Mouse (Mus musculus) bone marrow, adult 2 months (tissue): ENCODE data around the gene L3mbtl4. TPM values are rescaled to one million over a fixed set of nuclear protein-coding genes. Genes with fewer than 3 reads are reported as not detected.

Experiments used
- H3K27ac ChIP-seq: fragments of 200-500 bp; 2 replicates; pipeline ENCODE4 v1.5.1; 2012; ENCODE audit warnings: low read depth, mild to moderate bottlenecking, control low read depth, inconsistent platforms, low read length; ENCODE audit not compliant: control insufficient read depth, poor library complexity, insufficient read depth
- H3K4me1 ChIP-seq: fragments of 200-500 bp; 2 replicates; pipeline ENCODE4 v1.6.1; 2011; ENCODE audit warnings: low read length; ENCODE audit not compliant: control insufficient read depth, insufficient read depth
- H3K4me3 ChIP-seq: fragments of 200-500 bp; replicated peaks from 2 replicates; pipeline ENCODE3; 2011; ENCODE audit warnings: mild to moderate bottlenecking, low read depth, low read length, control low read depth; ENCODE audit not compliant: control insufficient read depth
- CTCF ChIP-seq: fragments of 200-500 bp; IDR thresholded peaks from 2 replicates; pipeline ENCODE4 v1.5.1; 2011; ENCODE audit warnings: low read length, control low read depth; ENCODE audit not compliant: control insufficient read depth, insufficient read depth
- POLR2A ChIP-seq: fragments of 200-500 bp; IDR thresholded peaks from 2 replicates; pipeline ENCODE4 v1.6.1; 2011; ENCODE audit warnings: low read depth, mild to moderate bottlenecking, control low read depth, low read length, borderline replicate concordance; ENCODE audit not compliant: control insufficient read depth
- WGBS: fragments of 180-500 bp; shearing (Covaris S2); methylation state at CpG from one replicate; pipeline ENCODE4 v1.1.7; 2018; 5-methylcytosine and 5-hydroxymethylcytosine counted together
- polyA plus RNA-seq: library from polyadenylated mRNA; stranded (reverse); fragments of >200 nt; gene quantifications from 2 replicates; pipeline ENCODE4 v1.2.4, GENCODE M21; 2011; ENCODE audit warnings: low replicate concordance; ENCODE audit not compliant: missing spikeins, insufficient read depth, insufficient read length

The L3mbtl4 gene
- polyA plus RNA-seq, 1 experiment = not detected

DNA sequence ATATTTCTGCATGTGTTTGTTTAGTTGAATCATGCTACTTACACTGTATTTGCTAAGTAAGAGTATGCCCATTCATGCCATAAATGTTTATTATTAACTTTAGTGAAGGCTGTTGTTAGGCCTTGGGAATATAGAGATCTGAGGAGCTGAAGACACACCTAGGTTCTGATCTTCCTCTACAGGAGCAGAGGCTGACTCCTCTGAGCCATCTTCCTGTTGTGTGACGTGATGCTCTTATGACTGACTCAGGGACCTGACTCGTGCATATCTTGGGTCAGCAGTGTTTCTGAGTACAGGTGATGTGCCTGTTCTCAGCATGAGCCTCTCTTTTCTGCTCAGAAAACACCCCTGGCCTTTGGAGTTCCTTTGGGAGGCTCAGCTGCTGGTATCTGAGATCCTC, 7.3 kb downstream of the L3mbtl4 start:
- Histone ChIP-seq H3K4me3 (no peak overlapping the region), H3K4me1 (no peaks in the 10 kb centered on the region), H3K27ac (no peak overlapping the region)
- TF ChIP-seq CTCF (no peak), POLR2A (no peak)
- WGBS = 65% methylated on average over 2 of the region's 2 CpGs

DNA sequence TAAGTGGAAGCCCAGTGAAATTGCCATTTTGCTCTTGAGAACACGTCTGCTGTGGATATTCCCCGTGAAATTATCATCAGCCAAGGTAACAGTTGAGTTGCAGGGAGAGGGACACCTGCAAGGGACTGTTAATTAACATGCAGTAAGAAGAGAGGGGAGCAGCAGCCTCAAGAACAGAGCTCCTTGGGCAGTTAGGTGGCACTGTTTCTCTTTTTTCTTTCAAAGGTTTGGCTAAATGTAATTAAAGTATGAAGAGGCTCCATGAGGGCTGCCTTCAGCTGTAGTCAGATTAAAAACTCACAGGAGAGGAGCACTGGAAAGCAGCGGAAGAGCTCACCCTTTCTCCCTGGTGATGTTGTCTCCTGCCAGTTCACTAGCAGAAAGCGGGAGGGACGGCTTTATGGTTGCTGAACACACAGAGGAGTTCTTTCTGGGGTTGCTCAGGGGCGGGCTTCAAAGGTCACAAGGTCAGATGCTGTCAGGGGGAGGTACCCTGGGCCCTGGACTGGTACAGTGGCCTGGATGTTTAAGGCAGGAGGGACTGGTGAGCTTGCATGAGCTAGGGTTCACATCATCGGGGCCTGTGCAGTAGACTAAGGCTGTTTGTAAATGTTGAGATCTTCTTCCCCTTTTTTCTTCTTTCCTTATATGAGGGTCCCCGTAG, 11.7 kb downstream of the L3mbtl4 start:
- H3K27ac ChIP-seq = no peak overlapping the region
- TF ChIP-seq POLR2A = no peak
- TF ChIP-seq CTCF = no peak
- H3K4me1 ChIP-seq = no peaks in the 10 kb centered on the region
- WGBS = 48% methylated on average over 8 of the region's 8 CpGs
- no peak overlapping the region for H3K4me3 ChIP-seq

DNA sequence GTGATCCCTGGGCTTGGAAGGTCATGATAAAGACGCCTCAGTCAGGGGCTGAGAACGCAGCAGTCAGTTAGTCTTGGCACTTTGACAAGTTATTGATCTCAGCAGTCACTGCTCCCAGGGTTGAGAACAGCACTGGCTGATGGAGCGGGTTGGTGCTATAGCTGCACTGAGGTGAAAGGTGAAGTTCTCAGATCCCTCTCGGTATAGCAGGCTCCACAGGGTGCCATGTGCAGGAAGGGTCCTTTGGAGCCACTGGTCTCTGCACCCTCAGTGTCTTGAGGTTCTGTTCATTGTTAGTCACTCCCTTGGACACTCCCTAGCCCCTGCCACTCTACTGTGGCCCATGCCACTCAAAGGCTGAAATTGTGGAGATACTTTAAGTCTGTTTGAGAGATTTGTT, 14.5 kb downstream of the L3mbtl4 start:
- H3K4me1 ChIP-seq = no peaks in the 10 kb centered on the region
- H3K4me3 ChIP-seq = no peak overlapping the region
- 77% methylated on average over 4 of the region's 4 CpGs for WGBS
- no peak overlapping the region for H3K27ac ChIP-seq
- TF ChIP-seq CTCF (no peak), POLR2A (no peak)

DNA sequence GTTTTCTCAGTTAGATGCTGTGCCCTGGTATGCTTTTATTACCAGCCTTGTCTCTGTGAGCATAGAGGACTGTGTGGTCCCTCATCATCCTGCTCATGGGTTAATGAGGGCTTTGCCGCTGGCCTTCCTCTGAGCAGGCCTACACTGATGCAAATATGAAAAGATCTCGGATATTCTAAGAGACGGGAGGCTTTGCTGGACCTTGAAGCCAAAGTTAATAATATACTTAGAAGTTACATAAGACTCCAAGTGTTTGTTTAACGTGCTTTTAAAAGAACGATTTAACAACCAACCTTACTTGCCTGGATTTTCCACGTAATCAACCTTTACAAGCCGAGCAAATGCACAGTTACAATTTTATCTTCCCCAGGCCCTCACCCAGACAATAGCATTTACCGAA, 15.1 kb downstream of the L3mbtl4 start:
- Histone ChIP-seq H3K4me3 (no peak overlapping the region), H3K27ac (no peak overlapping the region), H3K4me1 (no peaks in the 10 kb centered on the region)
- TF ChIP-seq POLR2A = no peak
- TF ChIP-seq CTCF = no peak
- WGBS = 79% methylated on average over 8 of the region's 8 CpGs

DNA sequence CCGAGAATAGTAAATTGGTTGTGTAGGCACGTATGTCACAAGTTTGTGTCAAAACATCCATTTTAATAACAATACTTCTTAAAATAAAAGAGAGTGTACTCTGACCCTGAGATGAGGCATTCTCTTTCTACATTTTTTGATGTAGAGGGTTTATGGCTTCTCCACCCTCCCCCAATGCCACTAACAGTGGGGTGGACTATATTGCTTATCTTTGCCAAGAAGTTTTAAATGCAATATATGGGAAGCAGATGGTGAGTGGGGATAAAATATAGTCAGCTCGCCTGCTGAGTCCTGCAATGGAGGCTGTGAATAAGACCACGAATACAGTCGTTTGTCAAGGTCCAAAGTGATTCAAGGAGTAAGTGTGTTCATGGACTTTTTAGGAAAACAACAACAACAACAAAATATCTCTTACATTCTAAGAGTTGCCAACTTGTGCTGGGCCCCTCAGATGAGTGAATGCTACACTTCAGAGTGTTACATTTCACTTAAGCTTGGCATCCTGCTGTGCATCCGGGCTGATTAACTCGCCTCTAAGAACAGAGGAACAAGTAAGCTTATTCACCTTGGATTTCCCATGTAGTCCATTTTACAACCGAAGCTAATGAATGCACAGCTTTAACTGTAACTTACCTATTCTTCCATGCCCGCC, 18.2 kb downstream of the L3mbtl4 start:
- H3K4me1 ChIP-seq = no peaks in the 10 kb centered on the region
- no peak overlapping the region for H3K4me3 ChIP-seq
- TF ChIP-seq POLR2A (no peak), CTCF (no peak)
- H3K27ac ChIP-seq = no peak overlapping the region
- WGBS = 70% methylated on average over 9 of the region's 9 CpGs

DNA sequence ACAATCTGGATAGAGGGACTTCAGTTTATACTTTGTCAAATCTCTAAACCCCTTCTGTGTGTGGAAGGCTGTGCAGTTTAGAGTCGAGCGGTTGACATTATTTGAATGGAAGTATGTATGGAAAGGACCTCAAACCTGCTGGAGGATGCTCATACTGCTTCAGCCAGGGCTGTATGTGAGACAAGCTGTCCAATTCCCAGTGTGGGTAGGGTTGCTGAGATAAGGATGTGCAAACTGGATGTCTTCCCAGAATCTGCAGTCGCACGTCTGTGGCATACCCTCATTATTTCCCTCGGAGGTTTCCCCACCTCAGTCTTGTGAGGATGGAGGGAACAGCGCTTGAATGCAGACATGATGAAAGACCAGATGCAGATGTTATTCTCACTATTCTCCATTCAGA, 34.8 kb downstream of the L3mbtl4 start:
- 80% methylated on average over 6 of the region's 6 CpGs for WGBS
- Histone ChIP-seq H3K4me1 (no peaks in the 10 kb centered on the region), H3K27ac (no peak overlapping the region), H3K4me3 (no peak overlapping the region)
- no peak for TF ChIP-seq CTCF
- no peak for TF ChIP-seq POLR2A

DNA sequence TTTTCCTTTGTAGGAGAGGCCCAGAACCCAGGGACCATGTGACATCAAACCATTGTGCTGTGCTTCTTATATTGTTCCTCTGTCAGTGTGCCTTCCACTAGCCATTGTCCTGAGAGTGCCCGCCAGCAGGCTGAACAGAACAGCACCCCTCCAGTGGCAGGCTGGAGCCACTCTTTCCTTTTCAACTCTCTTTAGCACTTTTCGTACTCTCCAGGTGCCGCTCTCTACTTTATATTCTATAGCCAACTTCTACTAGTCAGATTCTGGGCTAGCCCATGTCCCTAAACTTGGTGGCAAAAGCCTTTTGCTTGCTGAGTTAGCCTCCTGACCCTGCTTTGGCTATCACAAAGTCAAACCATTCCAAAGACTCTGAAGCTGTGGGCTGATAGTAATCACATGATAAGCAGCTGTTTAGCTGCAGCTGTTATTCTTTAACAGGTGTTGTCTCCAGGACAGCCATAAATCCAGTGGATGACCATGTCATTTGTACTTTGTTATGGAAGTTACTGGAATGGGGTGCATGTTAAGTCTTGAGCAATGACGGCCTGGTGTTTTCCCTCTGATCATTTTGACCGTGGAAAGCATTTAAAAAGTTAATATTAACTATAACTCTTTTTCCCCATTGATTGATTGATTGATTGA, 38.8 kb downstream of the L3mbtl4 start:
- H3K27ac ChIP-seq = no peak overlapping the region
- TF ChIP-seq POLR2A = no peak
- TF ChIP-seq CTCF = no peak
- 74% methylated on average over 5 of the region's 5 CpGs for WGBS
- no peak overlapping the region for H3K4me3 ChIP-seq
- no peaks in the 10 kb centered on the region for H3K4me1 ChIP-seq

DNA sequence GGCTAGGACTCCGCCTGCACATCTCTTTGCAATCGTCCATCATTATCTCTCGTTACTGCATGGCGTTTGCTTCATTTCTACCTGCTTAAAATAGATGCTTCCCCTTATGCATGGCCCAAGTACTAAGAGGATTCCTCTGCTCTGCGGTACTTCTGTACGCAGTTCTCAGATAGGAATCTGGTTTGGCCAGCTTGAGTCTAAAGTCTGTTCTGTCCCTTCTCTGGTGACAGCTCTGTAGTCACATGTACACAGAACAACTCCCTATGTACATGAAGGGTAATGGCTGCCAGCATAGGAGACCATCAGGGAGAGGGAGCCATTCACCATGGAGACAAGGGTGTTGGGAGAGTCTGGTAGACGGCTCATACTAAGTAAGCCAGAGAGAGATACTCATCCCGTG, 47.3 kb downstream of the L3mbtl4 start:
- Histone ChIP-seq H3K4me3 (no peak overlapping the region), H3K4me1 (no peaks in the 10 kb centered on the region), H3K27ac (no peak overlapping the region)
- TF ChIP-seq POLR2A = no peak
- no peak for TF ChIP-seq CTCF
- WGBS = 87% methylated on average over 8 of the region's 8 CpGs

DNA sequence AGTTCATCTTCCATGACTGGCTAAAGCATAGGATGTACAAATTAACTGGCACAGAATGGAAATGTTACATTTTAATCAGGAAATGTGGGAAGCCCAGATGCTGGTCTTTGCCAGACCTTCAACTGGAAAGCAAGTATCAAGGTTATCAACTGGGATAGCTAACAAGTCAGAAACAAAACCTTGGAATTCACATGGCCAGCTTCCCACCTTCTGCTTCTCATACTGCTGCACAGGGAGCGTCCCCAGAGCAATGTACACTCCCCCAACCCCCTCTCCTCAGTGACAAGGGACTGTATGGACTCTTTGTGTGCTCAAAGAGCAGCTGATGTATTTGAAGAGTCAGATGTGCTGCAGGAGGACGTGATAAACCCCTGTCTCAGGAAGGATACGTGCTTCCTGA, 49.0 kb downstream of the L3mbtl4 start:
- Histone ChIP-seq H3K4me3 (no peak overlapping the region), H3K27ac (no peak overlapping the region), H3K4me1 (no peaks in the 10 kb centered on the region)
- no peak for TF ChIP-seq POLR2A
- TF ChIP-seq CTCF = no peak
- 59% methylated on average over 3 of the region's 3 CpGs for WGBS
